24 mouse cellular contexts compared by ENCODE assay signal in the genomic region with DNA sequence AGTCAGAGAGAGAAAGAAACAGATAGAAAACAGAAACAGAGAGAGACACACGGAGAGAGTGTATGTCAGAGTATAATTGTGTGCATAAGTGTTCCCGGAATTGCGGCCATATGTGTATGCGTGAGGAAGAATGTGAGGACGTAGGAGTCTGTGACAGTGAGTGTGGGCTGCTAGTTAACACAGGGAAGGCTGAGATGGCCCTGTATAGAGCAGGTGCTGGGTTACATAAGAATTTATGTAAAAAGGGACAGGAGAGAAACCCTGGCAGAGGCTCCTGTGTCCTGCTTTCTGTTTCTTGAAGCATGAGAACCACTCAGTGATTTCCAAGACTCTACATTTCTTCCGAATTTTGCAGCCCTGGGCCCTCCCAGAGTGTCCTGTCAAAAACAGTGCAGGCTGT. TPM values are rescaled to one million over a fixed set of nuclear protein-coding genes. Genes with fewer than 3 reads are reported as not detected.
A peak's percentile ranks its signal among the peaks of the same experiment; 100 is the strongest.
DNase-seq lines count a peak whose midpoint lies in the region; ATAC-seq lines count a peak whose summit lies in the region.
"Had no signal": no experiment of that assay in that cellular context is flagged by ENCODE, and none has a peak within 500 bp of the region (broad histone marks: within the 10 kb centered on the region; RNA-seq: fewer than 3 reads in every experiment).

No protein-coding gene starts in this region.

- no peak for ATAC-seq in heart, embryonic 11.5 days (replicated peaks; ENCODE audit: insufficient number of reproducible peaks, low FRiP score, low TSS enrichment)
- ATAC-seq: forebrain, embryonic 15.5 days; intestine, embryonic 15.5 days; midbrain, embryonic 15.5 days had no signal

- peaks cover 6% of the 10 kb centered on the region; the same call in 1 of the 2 replicates for H3K4me1 ChIP-seq in heart, embryonic 11.5 days (ENCODE audit: control insufficient read depth, insufficient read depth, low read length)
- H3K4me1 ChIP-seq: embryonic facial prominence, embryonic 13.5 days; forebrain, embryonic 15.5 days; hindbrain, embryonic 15.5 days; intestine, embryonic 15.5 days; limb, embryonic 15.5 days; midbrain, embryonic 15.5 days had no signal

- H3K36me3 ChIP-seq in heart, embryonic 11.5 days (ENCODE audit: control insufficient read depth, insufficient read depth, low read length): no peaks in the 10 kb centered on the region
- H3K36me3 ChIP-seq: embryonic facial prominence, embryonic 13.5 days; forebrain, embryonic 15.5 days; heart, embryonic 13.5 days; hindbrain, embryonic 15.5 days; intestine, embryonic 15.5 days; limb, embryonic 15.5 days; midbrain, embryonic 15.5 days had no signal

- 0 out of 2 replicates have a peak overlapping the region, but pooled peaks have one; percentile 6 for H3K27ac ChIP-seq in heart, embryonic 11.5 days (ENCODE audit: low read depth, low read length)
- H3K27ac ChIP-seq: embryonic facial prominence, embryonic 13.5 days; forebrain, embryonic 15.5 days; heart, embryonic 13.5 days; hindbrain, embryonic 15.5 days; intestine, embryonic 15.5 days; limb, embryonic 15.5 days; midbrain, embryonic 15.5 days had no signal

- no peaks in the 10 kb centered on the region for H3K27me3 ChIP-seq in heart, embryonic 11.5 days (ENCODE audit: control insufficient read depth, insufficient read depth, low read length)
- H3K27me3 ChIP-seq: embryonic facial prominence, embryonic 13.5 days; forebrain, embryonic 15.5 days; heart, embryonic 13.5 days; hindbrain, embryonic 15.5 days; intestine, embryonic 15.5 days; limb, embryonic 15.5 days; midbrain, embryonic 15.5 days had no signal

- H3K9ac ChIP-seq in heart, embryonic 11.5 days (ENCODE audit: low read depth, low read length): no peak overlapping the region
- H3K9ac ChIP-seq: embryonic facial prominence, embryonic 13.5 days; forebrain, embryonic 15.5 days; heart, embryonic 13.5 days; hindbrain, embryonic 15.5 days; intestine, embryonic 15.5 days; limb, embryonic 15.5 days; midbrain, embryonic 15.5 days had no signal

- no peaks in the 10 kb centered on the region for H3K9me3 ChIP-seq in heart, embryonic 11.5 days (replicated peaks; ENCODE audit: control insufficient read depth, low read length)
- H3K9me3 ChIP-seq: embryonic facial prominence, embryonic 13.5 days; forebrain, embryonic 15.5 days; heart, embryonic 13.5 days; hindbrain, embryonic 15.5 days; intestine, embryonic 15.5 days; limb, embryonic 15.5 days; midbrain, embryonic 15.5 days had no signal

- H3K4me2 ChIP-seq in heart, embryonic 11.5 days: no peak overlapping the region
- H3K4me2 ChIP-seq: embryonic facial prominence, embryonic 13.5 days; forebrain, embryonic 15.5 days; heart, embryonic 13.5 days; hindbrain, embryonic 15.5 days; intestine, embryonic 15.5 days; limb, embryonic 15.5 days; midbrain, embryonic 15.5 days had no signal

- no peak for DNase-seq in heart, postnatal 14 days
- DNase-seq in right cerebral cortex, adult 2 months (ENCODE audit: low spot score in 2 of 2): peak; percentile 77
- DNase-seq in right cerebral cortex, postnatal 4 days: no peak
- DNase-seq in left cerebral cortex, postnatal 14 days (ENCODE audit: low spot score in 2 of 2): peak; percentile 62 to 85
- peak; percentile 95 for DNase-seq in telencephalon, adult 2 months (ENCODE audit: low read depth, low spot score)
- DNase-seq in ovary, postnatal 14 days (ENCODE audit: low spot score): no peak
- no peak for DNase-seq in heart, postnatal 36 days
- DNase-seq: adrenal gland, postnatal 36 days; B cell, adult 2 months; heart, adult 11 months; heart, postnatal 4 days; lung, postnatal 10 days; spleen, adult 18-20 months; thymus, postnatal 4 days had no signal

- intact Hi-C loops in heart, postnatal 14 days (cut with DNase I): no loop called here
- intact Hi-C loops in left cerebral cortex, postnatal 14 days (cut with DNase I): loop anchor here (5.0 kb wide), 1 partner anchor 34 kb away; no protein-coding TSS in a partner anchor
- intact Hi-C loops in heart, postnatal 36 days (cut with DNase I): no loop called here

- 78% methylated on average over 6 of the region's 6 CpGs for WGBS in heart, embryonic 11.5 days (ENCODE audit: insufficient replicate concordance)

- H3K4me3 ChIP-seq in heart, embryonic 11.5 days (ENCODE audit: low read depth, low read length): no peak overlapping the region
- H3K4me3 ChIP-seq: embryonic facial prominence, embryonic 13.5 days; forebrain, embryonic 15.5 days; heart, embryonic 13.5 days; hindbrain, embryonic 15.5 days; intestine, embryonic 15.5 days; limb, embryonic 15.5 days; megakaryocyte, embryonic 14.5 days; midbrain, embryonic 15.5 days; myocyte had no signal

RNA-seq across cellular contexts. Expression of a gene that starts 25.9 kb away (rescaled TPM):
- 2.1 and 2.2 TPM in 2 replicates for polyA plus RNA-seq in heart, embryonic 11.5 days (2014; fragmentation: Nextera tagmentation; extraction: Ambion mirVana)
- 10 to 100 TPM; 21.8 TPM for total RNA-seq in heart, postnatal 14 days (2021)
- total RNA-seq in left cerebral cortex, postnatal 14 days (2021): 10 to 100 TPM; 24.2 to 30.9 TPM
- total RNA-seq in heart, postnatal 36 days (2021): 10 to 100 TPM; 22.9 to 32.0 TPM

Comparison
In these comparisons a context has a peak if more than half of its experiments do, and no peak if none do; other contexts are left out.
1. DNase-seq: peak in right cerebral cortex, adult 2 months (2 of 2), left cerebral cortex, postnatal 14 days (2 of 2) and telencephalon, adult 2 months (single experiment); none in heart, postnatal 14 days (0 of 2), right cerebral cortex, postnatal 4 days (single experiment), ovary, postnatal 14 days (single experiment) and heart, postnatal 36 days (0 of 2).